Mouse (Mus musculus): Measurements from ENCODE around the gene G430095P16Rik.

Gene G430095P16Rik

DNA sequence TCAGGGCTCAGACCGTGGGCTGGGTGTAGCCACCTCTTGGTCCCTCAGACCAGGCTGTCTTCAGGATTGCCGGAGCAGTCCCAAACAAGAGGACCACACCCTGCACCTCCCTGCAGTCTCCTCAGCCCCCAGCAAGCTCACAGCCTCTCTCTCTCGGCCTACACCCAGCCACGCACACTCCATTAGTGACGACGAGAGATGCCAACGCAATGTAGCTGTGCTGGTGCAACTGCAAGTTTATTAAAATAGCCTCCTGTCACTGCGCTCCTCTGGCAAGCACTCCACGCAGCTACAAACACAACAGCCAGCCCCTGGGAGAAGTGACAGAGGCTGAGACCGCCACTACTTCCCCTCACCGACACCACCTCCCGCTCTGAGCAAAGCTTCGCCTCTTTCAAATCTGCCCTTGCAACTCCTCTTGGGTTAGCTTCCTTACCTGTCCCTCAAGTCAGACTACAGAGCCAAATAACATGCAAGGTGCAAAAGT, 52.3 kb downstream of the G430095P16Rik start:
- in situ Hi-C loops (cut with MboI; ENCODE audit: low pct_unique_long_range_greater_than_20kb in 1 of 2, low sequenced_read_pairs in 2 of 2, unreplicated experiment in 1 of 2), result no loop called here

DNA sequence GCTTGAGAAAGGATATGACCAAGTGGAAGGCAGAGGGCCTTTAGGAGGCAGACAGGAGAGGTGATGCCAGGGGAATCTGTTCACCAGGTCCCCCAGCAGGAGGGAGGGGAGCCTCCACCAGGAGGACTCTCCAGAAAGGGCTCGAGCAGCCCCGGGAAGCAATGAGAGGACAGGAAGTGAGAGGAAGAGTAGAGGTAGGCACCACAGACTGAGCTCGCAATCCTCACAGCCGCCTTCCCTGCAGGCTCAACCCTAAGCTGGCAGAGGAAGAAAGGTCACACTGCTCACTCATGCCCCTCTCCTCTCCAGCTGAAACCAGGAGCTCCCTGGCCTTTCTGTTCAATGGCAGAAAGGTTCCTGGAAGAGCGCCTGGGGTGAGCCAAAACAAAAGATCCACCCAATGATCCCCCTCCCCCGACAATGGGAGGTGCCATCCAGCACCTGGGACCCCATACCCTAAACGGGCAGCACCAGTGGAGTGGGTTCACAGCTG, 52.9 kb downstream of the G430095P16Rik start:
- in situ Hi-C loops (cut with MboI; ENCODE audit: low pct_unique_long_range_greater_than_20kb in 1 of 2, low sequenced_read_pairs in 2 of 2, unreplicated experiment in 1 of 2), result no loop called here
